Mouse (Mus musculus): ENCODE results near the gene Chaf1a. TPM values are rescaled to one million over a fixed set of nuclear protein-coding genes. Genes with fewer than 3 reads are reported as not detected.

Gene Chaf1a
- total and polyA plus RNA-seq, 3 experiments: 49.5 to 116 TPM; not detected in 1

- H3K79me2 ChIP-seq (ENCODE audit: control insufficient read depth, insufficient read depth, low read length, poor library complexity): no peaks in the 10 kb centered on the region
- H3K27ac ChIP-seq (ENCODE audit: control insufficient read depth, low read depth, low read length): no peak overlapping the region
- H3K27me3 ChIP-seq (ENCODE audit: control insufficient read depth in 1 of 2, insufficient read depth in 2 of 2, low read length in 2 of 2): no peaks in the 10 kb centered on the region
- H3K4me3 ChIP-seq (ENCODE audit: control insufficient read depth in 1 of 2, insufficient read depth in 1 of 2, low read depth in 2 of 2, low read length in 2 of 2): no peak overlapping the region
- H3K9ac ChIP-seq (ENCODE audit: control insufficient read depth, low read depth, low read length, poor library complexity, severe bottlenecking): no peak overlapping the region
- no peaks in the 10 kb centered on the region for H3K4me1 ChIP-seq (ENCODE audit: control insufficient read depth in 1 of 2, insufficient read depth in 2 of 2, low read length in 2 of 2)
- DNase-seq (ENCODE audit: low read depth, low spot score): no peak
- H3K9me3 ChIP-seq (replicated peaks; ENCODE audit: insufficient read depth, low read length): no peaks in the 10 kb centered on the region
- TF ChIP-seq CHD2 (IDR thresholded peaks at IDR 0.05; ENCODE audit: low read length) (no peak), MAZ (IDR thresholded peaks at IDR 0.05; ENCODE audit: low read depth, low read length) (no peak), USF1 (IDR thresholded peaks at IDR 0.05; ENCODE audit: low read depth, low read length) (no peak), ZKSCAN1 (IDR thresholded peaks at IDR 0.05; ENCODE audit: low read depth, low read length) (no peak), EP300 (IDR thresholded peaks at IDR 0.05; ENCODE audit: low read depth in 1 of 2, low read length in 2 of 2) (no peak), CTCF (IDR thresholded peaks at IDR 0.05 in 2 of 3, conservative IDR thresholded peaks at IDR 0.05 in 1 of 3; ENCODE audit: control insufficient read depth in 1 of 3, insufficient read depth in 1 of 3, low read depth in 2 of 3, low read length in 3 of 3, poor library complexity in 1 of 3, severe bottlenecking in 1 of 3) (no peak), ZMIZ1 (IDR thresholded peaks at IDR 0.05; ENCODE audit: low read depth, low read length) (no peak), MAFK (IDR thresholded peaks at IDR 0.05; ENCODE audit: borderline replicate concordance, low read depth, low read length) (no peak), RAD21 (IDR thresholded peaks at IDR 0.05; ENCODE audit: low read depth, low read length) (no peak), ETS1 (IDR thresholded peaks at IDR 0.05; ENCODE audit: low read depth, low read length) (no peak), UBTF (IDR thresholded peaks at IDR 0.05; ENCODE audit: borderline replicate concordance, insufficient read depth, low read depth, low read length) (no peak), RCOR1 (IDR thresholded peaks at IDR 0.05; ENCODE audit: low read depth, low read length) (no peak), KAT2A (conservative IDR thresholded peaks at IDR 0.05; ENCODE audit: low read depth, low read length) (no peak), E2F4 (IDR thresholded peaks at IDR 0.05; ENCODE audit: borderline replicate concordance, low read depth, low read length) (no peak), NRF1 (IDR thresholded peaks at IDR 0.05; ENCODE audit: insufficient read depth, low read depth, low read length, poor library complexity, severe bottlenecking) (no peak), POLR2A (IDR thresholded peaks at IDR 0.05; ENCODE audit: control insufficient read depth in 1 of 2, insufficient read depth in 1 of 2, low read depth in 1 of 2, low read length in 2 of 2, poor library complexity in 1 of 2) (no peak), CHD1 (IDR thresholded peaks at IDR 0.05; ENCODE audit: low read depth, low read length) (no peak)
- H3K36me3 ChIP-seq (ENCODE audit: control insufficient read depth in 1 of 2, insufficient read depth in 2 of 2, low read length in 2 of 2): peaks cover 0 to 19% of the 10 kb centered on the region in 2 experiments; a peak in 2 of 4 replicates
These were observed 26.2 kb downstream of the Chaf1a start for GRCm38 (mm10) chr17:56066451-56066850.

- no peaks in the 10 kb centered on the region for H3K27me3 ChIP-seq (ENCODE audit: control insufficient read depth in 1 of 2, insufficient read depth in 2 of 2, low read length in 2 of 2)
- H3K36me3 ChIP-seq (ENCODE audit: control insufficient read depth in 1 of 2, insufficient read depth in 2 of 2, low read length in 2 of 2): peaks cover 0 to 13% of the 10 kb centered on the region in 2 experiments; a peak in 2 of 4 replicates
- no peaks in the 10 kb centered on the region for H3K9me3 ChIP-seq (replicated peaks; ENCODE audit: insufficient read depth, low read length)
- DNase-seq (ENCODE audit: low read depth, low spot score): no peak
- no peak overlapping the region for H3K27ac ChIP-seq (ENCODE audit: control insufficient read depth, low read depth, low read length)
- no peak overlapping the region for H3K4me3 ChIP-seq (ENCODE audit: control insufficient read depth in 1 of 2, insufficient read depth in 1 of 2, low read depth in 2 of 2, low read length in 2 of 2)
- no peaks in the 10 kb centered on the region for H3K79me2 ChIP-seq (ENCODE audit: control insufficient read depth, insufficient read depth, low read length, poor library complexity)
- H3K9ac ChIP-seq (ENCODE audit: control insufficient read depth, low read depth, low read length, poor library complexity, severe bottlenecking): no peak overlapping the region
- TF ChIP-seq POLR2A (IDR thresholded peaks at IDR 0.05; ENCODE audit: control insufficient read depth in 1 of 2, insufficient read depth in 1 of 2, low read depth in 1 of 2, low read length in 2 of 2, poor library complexity in 1 of 2) (0 out of 4 replicates have a peak, but pooled peaks of 1 of the 2 experiments have one; percentile 21), ELF1 (IDR thresholded peaks at IDR 0.05; ENCODE audit: low read depth, low read length) (no peak), POLR2AphosphoS5 (IDR thresholded peaks at IDR 0.05; ENCODE audit: borderline replicate concordance, low read depth, low read length) (0 out of 2 replicates have a peak, but pooled peaks have one; percentile 21), HCFC1 (IDR thresholded peaks at IDR 0.05; ENCODE audit: low read depth, low read length) (no peak)
- peaks cover 0 to 2% of the 10 kb centered on the region in 2 experiments; a peak in 1 of 4 replicates for H3K4me1 ChIP-seq (ENCODE audit: control insufficient read depth in 1 of 2, insufficient read depth in 2 of 2, low read length in 2 of 2)
These were observed 28.8 kb downstream of the Chaf1a start for GRCm38 (mm10) chr17:56069066-56069465.

Measured in MEL (cell line).